Mouse (Mus musculus) neural tube, embryonic 13.5 days (tissue): ENCODE data around the gene Rmi1. TPM values are rescaled to one million over a fixed set of nuclear protein-coding genes. Genes with fewer than 3 reads are reported as not detected.

Experiments
- ATAC-seq: fragments of 200-750 bp; cut with Nextera tagmentation; 2 replicates; pipeline ENCODE4 v1.8.0; 2017; ENCODE audit warnings: low read depth, mild to moderate bottlenecking, moderate TSS enrichment, moderate library complexity
- H3K27ac ChIP-seq: fragments of 300-500 bp; sonication (generic); replicated peaks from 2 replicates; pipeline ENCODE4 v1.5.1; 2015; ENCODE audit warnings: moderate library complexity, mild to moderate bottlenecking, inconsistent platforms
- H3K27me3 ChIP-seq: fragments of 300-500 bp; sonication (generic); 2 replicates; pipeline ENCODE4 v1.6.1; 2015; ENCODE audit warnings: mild to moderate bottlenecking, inconsistent platforms
- H3K36me3 ChIP-seq: fragments of 300-500 bp; sonication (generic); 2 replicates; pipeline ENCODE4 v1.6.1; 2015; ENCODE audit warnings: mild to moderate bottlenecking, inconsistent platforms
- H3K4me1 ChIP-seq: fragments of 300-500 bp; sonication (generic); replicated peaks from 2 replicates; pipeline ENCODE4 v1.6.1; 2015; ENCODE audit warnings: inconsistent platforms
- H3K4me2 ChIP-seq: fragments of 300-500 bp; sonication (generic); 2 replicates; pipeline ENCODE4 v1.6.1; 2015; ENCODE audit warnings: inconsistent platforms, mild to moderate bottlenecking, moderate library complexity
- H3K4me3 ChIP-seq: fragments of 300-500 bp; sonication (generic); 2 replicates; pipeline ENCODE4 v1.5.1; 2015; ENCODE audit warnings: mild to moderate bottlenecking, inconsistent platforms
- H3K9ac ChIP-seq: fragments of 300-500 bp; sonication (generic); 2 replicates; pipeline ENCODE4 v1.6.1; 2015; ENCODE audit warnings: moderate library complexity, mild to moderate bottlenecking, inconsistent platforms
- H3K9me3 ChIP-seq: fragments of 300-500 bp; sonication (generic); 2 replicates; pipeline ENCODE4 v1.6.1; 2016; ENCODE audit warnings: inconsistent platforms
- WGBS: fragments of 180-500 bp; shearing (Covaris S2); methylation state at CpG from one replicate; pipeline ENCODE4 v1.1.7; 2015; 5-methylcytosine and 5-hydroxymethylcytosine counted together
- polyA plus RNA-seq: library from polyadenylated mRNA; unstranded; fragments of >200 nt; fragmentation: Nextera tagmentation; extraction: Ambion mirVana; gene quantifications from 2 replicates; pipeline ENCODE4 v1.2.1, GENCODE M21; 2015

Gene Rmi1
- polyA plus RNA-seq, 1 experiment from 2014 or later: 23.1 TPM

DNA sequence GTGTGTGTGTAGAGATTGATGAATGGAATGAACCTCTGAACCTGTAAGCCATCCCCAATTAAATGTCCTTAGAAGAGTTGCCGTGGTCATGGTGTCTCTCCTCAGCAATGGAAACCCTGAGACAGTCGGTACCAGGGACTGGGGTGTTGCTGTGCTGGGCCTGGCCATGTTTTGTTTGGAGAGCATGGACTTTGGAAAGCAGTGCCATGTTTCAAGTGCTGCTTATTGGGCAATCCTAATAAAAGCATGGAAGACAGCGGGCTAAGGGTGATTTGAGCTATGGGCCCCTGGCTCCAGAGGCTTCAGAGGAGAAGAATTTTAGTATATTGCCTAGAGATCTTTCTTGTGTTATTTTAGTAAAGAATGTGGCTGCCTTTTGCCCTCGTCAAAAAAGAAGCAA is 9.0 kb downstream of the Rmi1 start:
- no peak overlapping the region for H3K4me3 ChIP-seq
- no peak overlapping the region for H3K27ac ChIP-seq
- H3K36me3 ChIP-seq: peaks cover 37% of the 10 kb centered on the region
- H3K9me3 ChIP-seq: 0 out of 2 replicates have a peak, but pooled peaks cover 5% of the 10 kb centered on the region
- H3K9ac ChIP-seq: no peak overlapping the region
- no peaks in the 10 kb centered on the region for H3K27me3 ChIP-seq
- no peaks in the 10 kb centered on the region; the same call in 1 of the 2 replicates for H3K4me1 ChIP-seq
- 98% methylated on average over 4 of the region's 4 CpGs for WGBS
- ATAC-seq: no peak
- H3K4me2 ChIP-seq: no peak overlapping the region

GRCm38 (mm10) chr13:58415374-58415773 is 13.3 kb downstream of the Rmi1 start:
- H3K4me1 ChIP-seq: no peaks in the 10 kb centered on the region; the same call in 1 of the 2 replicates
- H3K9me3 ChIP-seq: peaks cover 5% of the 10 kb centered on the region; the same call in 1 of the 2 replicates
- H3K27ac ChIP-seq: no peak overlapping the region
- peaks cover 30% of the 10 kb centered on the region for H3K36me3 ChIP-seq
- H3K27me3 ChIP-seq: no peaks in the 10 kb centered on the region
- no peak for ATAC-seq
- WGBS: 68% methylated on average over 6 of the region's 6 CpGs
- no peak overlapping the region for H3K9ac ChIP-seq
- no peak overlapping the region for H3K4me2 ChIP-seq
- H3K4me3 ChIP-seq: no peak overlapping the region

- 82% methylated on average over 5 of the region's 5 CpGs for WGBS
- no peak overlapping the region for H3K4me3 ChIP-seq
- H3K4me1 ChIP-seq: no peaks in the 10 kb centered on the region; the same call in 1 of the 2 replicates
- peaks cover 5% of the 10 kb centered on the region; the same call in 1 of the 2 replicates for H3K9me3 ChIP-seq
- H3K27ac ChIP-seq: no peak overlapping the region
- no peaks in the 10 kb centered on the region for H3K27me3 ChIP-seq
- ATAC-seq: no peak
- H3K36me3 ChIP-seq: peaks cover 25% of the 10 kb centered on the region
- H3K9ac ChIP-seq: no peak overlapping the region
- no peak overlapping the region for H3K4me2 ChIP-seq
Measured at GRCm38 (mm10) chr13:58415838-58416237, 13.8 kb downstream of the Rmi1 start.

DNA sequence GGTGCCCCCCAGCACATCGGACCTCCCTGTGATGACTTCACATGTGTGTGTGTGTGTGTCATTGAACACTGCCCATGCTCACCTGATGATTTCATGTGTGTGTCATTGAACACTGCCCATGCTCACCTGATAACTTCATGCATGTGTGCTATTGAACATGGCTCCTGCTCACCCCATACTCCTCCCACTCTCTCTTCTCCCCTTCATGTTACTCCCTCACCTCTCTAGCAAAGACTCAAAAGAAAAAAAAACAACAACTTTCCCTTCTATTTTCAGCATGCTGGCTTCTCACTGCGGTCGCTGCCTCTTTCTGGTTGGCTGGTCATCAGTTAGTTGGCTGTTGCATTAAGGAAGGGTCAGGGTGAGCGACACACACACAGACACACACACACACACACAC is 16.6 kb downstream of the Rmi1 start:
- no peaks in the 10 kb centered on the region for H3K27me3 ChIP-seq
- no peak overlapping the region for H3K9ac ChIP-seq
- no peaks in the 10 kb centered on the region; the same call in 1 of the 2 replicates for H3K4me1 ChIP-seq
- H3K36me3 ChIP-seq: no peaks in the 10 kb centered on the region
- WGBS: 82% methylated on average over 4 of the region's 4 CpGs
- no peak overlapping the region for H3K4me3 ChIP-seq
- H3K9me3 ChIP-seq: no peaks in the 10 kb centered on the region; the same call in 1 of the 2 replicates
- no peak overlapping the region for H3K27ac ChIP-seq
- H3K4me2 ChIP-seq: no peak overlapping the region
- ATAC-seq: no peak

DNA sequence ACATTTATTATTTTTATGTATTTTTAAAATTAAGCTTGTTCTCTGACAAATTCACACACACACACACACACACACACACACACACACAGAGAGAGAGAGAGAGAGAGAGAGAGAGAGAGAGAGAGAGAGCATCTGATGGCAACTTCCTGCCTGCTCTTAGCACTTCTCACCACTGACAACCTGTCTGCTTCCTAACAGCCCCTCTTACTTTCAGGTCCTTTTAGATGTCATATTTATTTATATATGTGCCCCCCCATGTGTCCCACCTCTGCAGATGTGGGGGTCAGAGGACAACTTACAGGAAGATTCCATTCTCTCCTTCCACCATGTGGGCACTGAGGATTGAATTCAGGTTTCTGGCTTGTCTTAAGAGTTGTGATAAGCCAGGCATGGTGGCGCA is 17.2 kb downstream of the Rmi1 start:
- no peak overlapping the region for H3K4me3 ChIP-seq

DNA sequence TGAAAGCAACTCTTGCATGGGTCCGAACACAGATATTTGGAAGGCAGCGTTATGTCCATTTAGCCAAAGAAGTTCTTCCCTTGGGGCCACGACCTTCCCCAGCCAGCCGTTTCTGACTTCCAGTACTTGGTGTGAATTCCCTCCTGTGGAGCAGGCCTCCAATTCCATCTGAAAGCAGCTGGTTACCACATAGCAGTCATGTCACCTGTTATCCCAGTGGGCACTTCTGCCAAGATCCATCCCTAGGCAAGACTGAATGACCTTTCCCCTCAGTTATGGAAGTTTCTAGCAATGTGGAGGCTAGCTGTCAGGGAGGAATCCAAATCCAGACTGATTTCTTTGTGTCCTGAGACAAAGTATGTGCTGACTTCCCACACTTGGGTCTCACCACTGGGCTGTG is 19.0 kb downstream of the Rmi1 start:
- 79% methylated on average over 4 of the region's 4 CpGs for WGBS
- H3K4me1 ChIP-seq: no peaks in the 10 kb centered on the region
- H3K9ac ChIP-seq: no peak overlapping the region
- no peaks in the 10 kb centered on the region; the same call in 1 of the 2 replicates for H3K9me3 ChIP-seq
- H3K27ac ChIP-seq: no peak overlapping the region
- H3K4me2 ChIP-seq: no peak overlapping the region
- ATAC-seq: no peak
- no peaks in the 10 kb centered on the region for H3K27me3 ChIP-seq
- H3K4me3 ChIP-seq: no peak overlapping the region
- H3K36me3 ChIP-seq: no peaks in the 10 kb centered on the region

More for the DNA sequence above, 17.2 kb downstream of the Rmi1 start:
- Histone ChIP-seq H3K27me3 (no peaks in the 10 kb centered on the region), H3K36me3 (no peaks in the 10 kb centered on the region), H3K4me1 (no peaks in the 10 kb centered on the region; the same call in 1 of the 2 replicates), H3K9me3 (no peaks in the 10 kb centered on the region; the same call in 1 of the 2 replicates), H3K4me2 (no peak overlapping the region), H3K27ac (no peak overlapping the region), H3K9ac (no peak overlapping the region)
- WGBS: 95% methylated on average over 1 of the region's 1 CpGs
- no peak for ATAC-seq

DNA sequence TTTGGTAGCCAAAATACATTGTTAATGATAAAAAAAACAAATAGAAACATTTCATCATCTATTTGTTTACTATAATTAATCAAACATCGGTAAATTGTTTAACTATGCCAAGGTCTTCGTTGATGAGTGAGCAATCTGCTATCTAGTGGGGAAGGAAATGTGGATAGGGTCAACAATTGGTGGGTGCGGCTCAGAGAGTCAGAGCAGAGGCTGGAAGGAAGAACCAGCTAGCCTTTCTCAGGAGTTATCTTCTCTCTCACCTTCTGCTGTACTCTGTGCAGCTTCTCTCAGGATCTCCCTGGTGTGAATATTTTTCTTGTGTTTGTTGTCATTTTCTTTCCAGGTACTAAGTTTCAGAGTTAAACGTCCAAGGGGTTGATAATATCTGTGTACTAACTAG is 20.2 kb downstream of the Rmi1 start:
- no peaks in the 10 kb centered on the region for H3K9me3 ChIP-seq
- WGBS: 88% methylated on average over 4 of the region's 4 CpGs
- no peak overlapping the region for H3K4me2 ChIP-seq
- no peaks in the 10 kb centered on the region for H3K27me3 ChIP-seq
- ATAC-seq: no peak
- H3K36me3 ChIP-seq: no peaks in the 10 kb centered on the region
- 0 out of 2 replicates have a peak, but pooled peaks cover 5% of the 10 kb centered on the region for H3K4me1 ChIP-seq
- H3K9ac ChIP-seq: no peak overlapping the region
- no peak overlapping the region for H3K4me3 ChIP-seq
- H3K27ac ChIP-seq: no peak overlapping the region

DNA sequence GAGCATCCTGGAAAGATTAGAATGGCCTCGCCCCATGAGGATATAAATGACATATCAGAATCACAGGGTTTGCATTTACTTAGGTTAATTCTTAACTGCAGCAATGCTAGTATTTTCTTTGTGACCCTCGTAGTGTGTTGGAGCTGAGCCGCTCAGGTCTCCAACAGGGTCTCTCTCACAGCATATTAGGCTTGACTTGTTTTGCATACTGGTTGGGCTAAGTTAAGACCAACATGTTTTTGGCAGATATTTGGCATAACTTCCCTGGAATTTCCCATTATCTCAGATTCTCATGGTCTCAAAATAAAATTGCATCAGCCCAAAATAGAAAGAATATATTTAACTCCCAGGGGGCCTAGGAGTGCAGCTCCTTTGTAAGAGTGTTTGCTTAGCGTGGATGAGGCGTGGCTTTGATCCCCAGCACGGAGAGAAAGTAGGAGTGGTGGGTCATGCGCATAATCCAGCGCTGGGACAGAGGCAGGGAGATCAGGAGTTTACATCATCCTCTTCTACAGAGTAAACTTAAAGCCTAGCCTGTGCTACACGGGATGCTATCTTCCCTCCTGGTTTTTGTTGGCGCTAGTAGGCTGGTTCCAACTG is 21.1 kb downstream of the Rmi1 start:
- no peaks in the 10 kb centered on the region for H3K9me3 ChIP-seq
- H3K4me3 ChIP-seq: no peak overlapping the region
- H3K9ac ChIP-seq: no peak overlapping the region
- no peak for ATAC-seq
- no peak overlapping the region for H3K27ac ChIP-seq
- H3K4me2 ChIP-seq: no peak overlapping the region
- H3K36me3 ChIP-seq: no peaks in the 10 kb centered on the region
- no peaks in the 10 kb centered on the region for H3K27me3 ChIP-seq
- 72% methylated on average over 10 of the region's 10 CpGs for WGBS
- 0 out of 2 replicates have a peak, but pooled peaks cover 5% of the 10 kb centered on the region for H3K4me1 ChIP-seq

DNA sequence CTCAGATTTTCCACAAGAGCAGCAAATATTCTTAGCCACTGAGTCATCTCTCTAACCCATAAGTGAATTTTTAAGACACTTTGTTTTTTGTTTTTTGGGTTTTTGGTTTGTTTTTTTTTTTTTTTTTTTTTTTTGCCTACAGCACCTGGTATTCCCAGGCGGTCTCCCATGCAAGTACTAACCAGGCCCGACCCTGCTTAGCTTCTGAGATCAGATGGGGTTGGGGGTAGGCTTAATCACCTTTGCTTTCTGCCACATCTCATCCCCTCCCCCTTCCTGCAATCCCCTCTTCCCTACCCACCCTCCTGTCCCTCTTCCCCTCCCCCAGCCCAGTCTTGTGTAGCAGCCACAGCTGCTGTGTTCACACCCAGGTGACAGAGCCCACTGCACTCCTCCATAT is 37.7 kb downstream of the Rmi1 start:
- H3K36me3 ChIP-seq: no peaks in the 10 kb centered on the region
- ATAC-seq: no peak
- H3K27ac ChIP-seq: no peak overlapping the region
- H3K9ac ChIP-seq: no peak overlapping the region
- H3K9me3 ChIP-seq: no peaks in the 10 kb centered on the region
- H3K4me2 ChIP-seq: no peak overlapping the region
- H3K27me3 ChIP-seq: no peaks in the 10 kb centered on the region
- 68% methylated on average over 2 of the region's 2 CpGs for WGBS
- no peaks in the 10 kb centered on the region for H3K4me1 ChIP-seq
- H3K4me3 ChIP-seq: no peak overlapping the region

DNA sequence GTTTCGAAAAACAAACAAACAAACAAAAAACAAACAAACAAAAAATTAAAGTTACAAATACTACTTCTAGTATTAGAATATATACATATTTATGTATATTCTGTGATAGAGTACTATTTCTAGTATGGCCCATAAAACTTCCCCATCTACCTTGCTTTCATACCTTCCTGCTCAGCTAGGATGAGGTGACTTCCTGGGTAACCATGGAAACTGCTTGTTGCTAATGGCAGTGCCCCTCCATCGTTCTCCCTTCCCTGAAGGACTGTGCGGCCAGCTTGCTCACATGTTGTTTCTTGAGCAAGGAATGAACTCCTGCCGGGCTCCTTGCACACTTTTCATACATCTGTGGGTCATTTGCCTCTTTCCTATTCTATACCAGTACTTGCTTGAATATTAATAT is 41.3 kb downstream of the Rmi1 start:
- ATAC-seq: no peak
- WGBS: 58% methylated on average over 4 of the region's 4 CpGs

DNA sequence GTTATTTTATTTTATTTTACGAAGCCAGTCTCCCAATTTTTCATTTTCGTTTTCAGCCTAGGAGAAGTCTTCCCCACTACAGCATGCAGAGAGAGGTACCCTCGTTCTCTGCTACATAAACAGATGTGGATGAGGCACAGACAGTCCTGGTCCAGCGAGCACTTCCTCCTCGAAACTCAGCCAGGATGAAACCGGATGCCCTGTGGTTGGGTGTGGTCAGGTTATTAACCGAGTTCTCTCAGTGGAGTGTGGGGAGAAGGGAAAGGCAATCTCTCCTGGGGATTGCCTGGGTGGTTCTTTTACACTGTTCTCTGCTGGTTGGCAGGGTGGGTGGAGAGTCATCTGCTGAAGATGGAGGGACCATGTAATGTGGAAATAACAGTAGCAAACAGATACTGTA is 41.7 kb downstream of the Rmi1 start:
- Histone ChIP-seq H3K9ac (no peak overlapping the region), H3K27ac (no peak overlapping the region), H3K27me3 (no peaks in the 10 kb centered on the region), H3K9me3 (no peaks in the 10 kb centered on the region), H3K4me2 (no peak overlapping the region), H3K36me3 (no peaks in the 10 kb centered on the region), H3K4me3 (no peak overlapping the region), H3K4me1 (no peaks in the 10 kb centered on the region)
- WGBS: 63% methylated on average over 7 of the region's 7 CpGs
- no peak for ATAC-seq

More for the DNA sequence above, 41.3 kb downstream of the Rmi1 start:
- Histone ChIP-seq H3K27me3 (no peaks in the 10 kb centered on the region), H3K4me2 (no peak overlapping the region), H3K36me3 (no peaks in the 10 kb centered on the region), H3K9ac (no peak overlapping the region), H3K4me1 (no peaks in the 10 kb centered on the region), H3K27ac (no peak overlapping the region), H3K9me3 (no peaks in the 10 kb centered on the region), H3K4me3 (no peak overlapping the region)

DNA sequence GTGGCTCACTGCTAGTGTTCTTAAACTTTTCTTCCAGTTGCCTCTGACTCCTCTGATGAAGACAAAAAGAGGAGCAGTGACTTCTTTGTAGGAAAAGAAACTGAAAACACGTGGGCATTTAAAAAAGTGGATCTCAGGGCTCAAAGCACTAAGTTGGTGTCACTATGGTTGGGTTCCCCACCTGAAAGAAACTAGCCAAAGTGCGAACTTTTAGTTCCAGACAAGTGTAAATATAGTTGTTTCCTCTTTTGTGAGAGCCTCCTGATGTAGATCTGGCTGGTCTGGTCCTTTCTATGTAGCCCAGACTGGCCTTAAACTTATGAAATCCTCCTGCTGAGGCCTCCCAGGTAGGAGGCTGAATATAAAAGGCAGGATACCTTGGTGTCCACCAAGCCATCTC is 44.5 kb downstream of the Rmi1 start:
- no peak overlapping the region for H3K4me3 ChIP-seq
- no peak overlapping the region for H3K4me2 ChIP-seq
- peaks cover 13% of the 10 kb centered on the region for H3K4me1 ChIP-seq
- 75% methylated on average over 2 of the region's 2 CpGs for WGBS
- no peak overlapping the region for H3K9ac ChIP-seq
- ATAC-seq: no peak
- H3K9me3 ChIP-seq: no peaks in the 10 kb centered on the region
- H3K27ac ChIP-seq: no peak overlapping the region
- H3K36me3 ChIP-seq: no peaks in the 10 kb centered on the region
- H3K27me3 ChIP-seq: peaks cover 3% of the 10 kb centered on the region; the same call in 1 of the 2 replicates
